Mouse (Mus musculus): ENCODE measurements at regions not wholly inside any gene's neighbourhood (a gene's known extent, or its start where the extent isn't known, plus 50 kb on each side); places are given as distances from the start of the nearest gene placed in this dataset.

GRCm38 (mm10) chr7:133372695-133373094 is 229.3 kb downstream of the Tex36 start:
- no peaks in the 10 kb centered on the region for H3K9me3 ChIP-seq (replicated peaks)
- no peak for ATAC-seq (ENCODE audit: insufficient read depth)
- no peak overlapping the region for H3K4me2 ChIP-seq
- H3K27me3 ChIP-seq: no peaks in the 10 kb centered on the region
- no peak overlapping the region for H3K9ac ChIP-seq
- H3K27ac ChIP-seq (replicated peaks): no peak overlapping the region
- no peaks in the 10 kb centered on the region for H3K4me1 ChIP-seq (replicated peaks)
- no peaks in the 10 kb centered on the region for H3K36me3 ChIP-seq (replicated peaks)
- 49% methylated on average over 2 of the region's 2 CpGs for WGBS (ENCODE audit: insufficient replicate concordance)
- H3K4me3 ChIP-seq (replicated peaks): no peak overlapping the region

- H3K27ac ChIP-seq (replicated peaks): no peak overlapping the region
- H3K9ac ChIP-seq: no peak overlapping the region
- H3K4me2 ChIP-seq: no peak overlapping the region
- no peak overlapping the region for H3K4me3 ChIP-seq (replicated peaks)
- no peak for ATAC-seq (ENCODE audit: insufficient read depth)
- 64% methylated on average over 5 of the region's 5 CpGs for WGBS (ENCODE audit: insufficient replicate concordance)
- H3K4me1 ChIP-seq (replicated peaks): no peaks in the 10 kb centered on the region
- no peaks in the 10 kb centered on the region for H3K36me3 ChIP-seq (replicated peaks)
- H3K9me3 ChIP-seq (replicated peaks): no peaks in the 10 kb centered on the region
- H3K27me3 ChIP-seq: no peaks in the 10 kb centered on the region
These were observed 231.4 kb downstream of the Tex36 start for GRCm38 (mm10) chr7:133370542-133370941.

GRCm38 (mm10) chr7:133364601-133365000 is 237.4 kb downstream of the Tex36 start:
- Histone ChIP-seq H3K9ac (no peak overlapping the region), H3K36me3 (replicated peaks) (no peaks in the 10 kb centered on the region), H3K27me3 (no peaks in the 10 kb centered on the region), H3K4me1 (replicated peaks) (no peaks in the 10 kb centered on the region), H3K9me3 (replicated peaks) (no peaks in the 10 kb centered on the region), H3K27ac (replicated peaks) (no peak overlapping the region), H3K4me2 (no peak overlapping the region), H3K4me3 (replicated peaks) (no peak overlapping the region)
- WGBS (ENCODE audit: insufficient replicate concordance): 30% methylated on average over 4 of the region's 4 CpGs
- no peak for ATAC-seq (ENCODE audit: insufficient read depth)

- Histone ChIP-seq H3K27ac (replicated peaks) (no peak overlapping the region), H3K36me3 (replicated peaks) (no peaks in the 10 kb centered on the region), H3K4me3 (replicated peaks) (no peak overlapping the region), H3K4me2 (no peak overlapping the region), H3K9ac (no peak overlapping the region), H3K27me3 (no peaks in the 10 kb centered on the region), H3K4me1 (replicated peaks) (no peaks in the 10 kb centered on the region), H3K9me3 (replicated peaks) (no peaks in the 10 kb centered on the region)
- ATAC-seq (ENCODE audit: insufficient read depth): no peak
- WGBS (ENCODE audit: insufficient replicate concordance): 35% methylated on average over 3 of the region's 3 CpGs
These were observed 204.6 kb upstream of the Ctbp2 start for GRCm38 (mm10) chr7:133328717-133329116.

GRCm38 (mm10) chr7:133325548-133326190 is 201.5 kb upstream of the Ctbp2 start:
- 60% methylated on average over 7 of the region's 7 CpGs for WGBS (ENCODE audit: insufficient replicate concordance)
- Histone ChIP-seq H3K9ac (no peak overlapping the region), H3K4me1 (replicated peaks) (no peaks in the 10 kb centered on the region), H3K27ac (replicated peaks) (no peak overlapping the region), H3K36me3 (replicated peaks) (no peaks in the 10 kb centered on the region), H3K9me3 (replicated peaks) (no peaks in the 10 kb centered on the region), H3K27me3 (no peaks in the 10 kb centered on the region), H3K4me2 (no peak overlapping the region), H3K4me3 (replicated peaks) (no peak overlapping the region)
- ATAC-seq (ENCODE audit: insufficient read depth): no peak

- no peaks in the 10 kb centered on the region for H3K27me3 ChIP-seq
- no peaks in the 10 kb centered on the region for H3K36me3 ChIP-seq (replicated peaks)
- 45% methylated on average over 3 of the region's 3 CpGs for WGBS (ENCODE audit: insufficient replicate concordance)
- no peak overlapping the region for H3K4me3 ChIP-seq (replicated peaks)
- no peak for ATAC-seq (ENCODE audit: insufficient read depth)
- no peaks in the 10 kb centered on the region for H3K9me3 ChIP-seq (replicated peaks)
- no peaks in the 10 kb centered on the region for H3K4me1 ChIP-seq (replicated peaks)
- H3K4me2 ChIP-seq: no peak overlapping the region
- no peak overlapping the region for H3K27ac ChIP-seq (replicated peaks)
- no peak overlapping the region for H3K9ac ChIP-seq
These were observed 199.8 kb upstream of the Ctbp2 start for GRCm38 (mm10) chr7:133323955-133324354.

GRCm38 (mm10) chr7:133317511-133317910 is 193.4 kb upstream of the Ctbp2 start:
- H3K4me3 ChIP-seq (replicated peaks): no peak overlapping the region
- H3K9me3 ChIP-seq (replicated peaks): no peaks in the 10 kb centered on the region
- no peak overlapping the region for H3K27ac ChIP-seq (replicated peaks)
- no peaks in the 10 kb centered on the region for H3K27me3 ChIP-seq
- no peak for ATAC-seq (ENCODE audit: insufficient read depth)
- no peak overlapping the region for H3K9ac ChIP-seq
- H3K4me1 ChIP-seq (replicated peaks): no peaks in the 10 kb centered on the region
- H3K36me3 ChIP-seq (replicated peaks): no peaks in the 10 kb centered on the region
- H3K4me2 ChIP-seq: no peak overlapping the region

- H3K4me1 ChIP-seq (replicated peaks): no peaks in the 10 kb centered on the region
- no peaks in the 10 kb centered on the region for H3K9me3 ChIP-seq (replicated peaks)
- no peaks in the 10 kb centered on the region for H3K36me3 ChIP-seq (replicated peaks)
- H3K4me3 ChIP-seq (replicated peaks): no peak overlapping the region
- ATAC-seq (ENCODE audit: insufficient read depth): no peak
- H3K4me2 ChIP-seq: no peak overlapping the region
- WGBS (ENCODE audit: insufficient replicate concordance): 60% methylated on average over 9 of the region's 9 CpGs
- H3K27ac ChIP-seq (replicated peaks): no peak overlapping the region
- no peak overlapping the region for H3K9ac ChIP-seq
- no peaks in the 10 kb centered on the region for H3K27me3 ChIP-seq
These were observed 192.7 kb upstream of the Ctbp2 start for GRCm38 (mm10) chr7:133316701-133317475.

GRCm38 (mm10) chr7:133315197-133316029 is 191.3 kb upstream of the Ctbp2 start:
- Histone ChIP-seq H3K9ac (no peak overlapping the region), H3K27me3 (no peaks in the 10 kb centered on the region), H3K27ac (replicated peaks) (no peak overlapping the region), H3K4me3 (replicated peaks) (no peak overlapping the region), H3K4me1 (replicated peaks) (no peaks in the 10 kb centered on the region), H3K9me3 (replicated peaks) (no peaks in the 10 kb centered on the region), H3K4me2 (no peak overlapping the region), H3K36me3 (replicated peaks) (no peaks in the 10 kb centered on the region)
- ATAC-seq (ENCODE audit: insufficient read depth): peak; percentile 42; the same call in 1 of the 2 replicates
- WGBS (ENCODE audit: insufficient replicate concordance): 39% methylated on average over 10 of the region's 10 CpGs

- H3K36me3 ChIP-seq (replicated peaks): no peaks in the 10 kb centered on the region
- H3K9me3 ChIP-seq (replicated peaks): no peaks in the 10 kb centered on the region
- ATAC-seq (ENCODE audit: insufficient read depth): no peak
- H3K4me2 ChIP-seq: no peak overlapping the region
- no peak overlapping the region for H3K9ac ChIP-seq
- H3K27ac ChIP-seq (replicated peaks): no peak overlapping the region
- no peak overlapping the region for H3K4me3 ChIP-seq (replicated peaks)
- no peaks in the 10 kb centered on the region for H3K27me3 ChIP-seq
- WGBS (ENCODE audit: insufficient replicate concordance): 47% methylated on average over 5 of the region's 5 CpGs
- H3K4me1 ChIP-seq (replicated peaks): no peaks in the 10 kb centered on the region
These were observed 189.0 kb upstream of the Ctbp2 start for GRCm38 (mm10) chr7:133313115-133313514.

GRCm38 (mm10) chr7:133311116-133311801 is 187.1 kb upstream of the Ctbp2 start:
- no peak overlapping the region for H3K4me2 ChIP-seq
- H3K9me3 ChIP-seq (replicated peaks): no peaks in the 10 kb centered on the region
- 51% methylated on average over 9 of the region's 9 CpGs for WGBS (ENCODE audit: insufficient replicate concordance)
- H3K4me1 ChIP-seq (replicated peaks): no peaks in the 10 kb centered on the region
- no peak overlapping the region for H3K27ac ChIP-seq (replicated peaks)
- H3K27me3 ChIP-seq: no peaks in the 10 kb centered on the region
- no peaks in the 10 kb centered on the region for H3K36me3 ChIP-seq (replicated peaks)
- H3K4me3 ChIP-seq (replicated peaks): no peak overlapping the region
- H3K9ac ChIP-seq: no peak overlapping the region
- no peak for ATAC-seq (ENCODE audit: insufficient read depth)

Data from liver, embryonic 15.5 days (tissue).